Comparison of ENCODE assay signal across 8 mouse cellular contexts in genomic region chr4:155094565-155094964, GRCm38 (mm10). TPM values are rescaled to one million over a fixed set of nuclear protein-coding genes. Genes with fewer than 3 reads are reported as not detected.
A peak's percentile ranks its signal among the peaks of the same experiment; 100 is the strongest.
DNase-seq lines count a peak whose midpoint lies in the region; ATAC-seq lines count a peak whose summit lies in the region.

No protein-coding gene starts in this region.

- H3K27ac ChIP-seq in hindbrain, embryonic 10.5 days = no peak overlapping the region; the same call in 1 of the 2 replicates
- H3K27ac ChIP-seq in hindbrain, embryonic 16.5 days (ENCODE audit: low read depth, low read length) = no peak overlapping the region; the same call in 1 of the 2 replicates
- H3K27ac ChIP-seq in liver, embryonic 16.5 days (ENCODE audit: low read length) = no peak overlapping the region
- H3K27ac ChIP-seq in neural tube, embryonic 12.5 days = no peak overlapping the region

- H3K4me1 ChIP-seq in hindbrain, embryonic 10.5 days (replicated peaks) = peaks cover 28% of the 10 kb centered on the region
- peaks cover 7% of the 10 kb centered on the region for H3K4me1 ChIP-seq in hindbrain, embryonic 16.5 days (ENCODE audit: control insufficient read depth, insufficient read depth, low read depth, low read length)
- no peaks in the 10 kb centered on the region for H3K4me1 ChIP-seq in liver, embryonic 16.5 days (ENCODE audit: control insufficient read depth, low read depth, low read length)
- peaks cover 3% of the 10 kb centered on the region; the same call in 1 of the 2 replicates for H3K4me1 ChIP-seq in neural tube, embryonic 12.5 days

- no peak for ATAC-seq in hindbrain, embryonic 16.5 days
- ATAC-seq in liver, embryonic 16.5 days (ENCODE audit: low read depth) = peak; percentile 47; the same call in 1 of the 2 replicates
- peak; percentile 76 for ATAC-seq in neural tube, embryonic 12.5 days (ENCODE audit: low FRiP score, low read depth)

- H3K4me2 ChIP-seq in hindbrain, embryonic 16.5 days (ENCODE audit: low read length) = no peak overlapping the region
- no peak overlapping the region for H3K4me2 ChIP-seq in liver, embryonic 16.5 days (ENCODE audit: low read depth, low read length)
- no peak overlapping the region for H3K4me2 ChIP-seq in neural tube, embryonic 12.5 days (replicated peaks)

- 71% methylated on average over 3 of the region's 3 CpGs for WGBS in hindbrain, embryonic 10.5 days
- 64% methylated on average over 3 of the region's 3 CpGs for WGBS in hindbrain, embryonic 16.5 days
- WGBS in liver, embryonic 16.5 days (ENCODE audit: insufficient replicate concordance) = 70% methylated on average over 3 of the region's 3 CpGs
- WGBS in neural tube, embryonic 12.5 days = 67% methylated on average over 3 of the region's 3 CpGs

- H3K27me3 ChIP-seq in hindbrain, embryonic 10.5 days (ENCODE audit: insufficient read depth, poor library complexity, severe bottlenecking) = no peaks in the 10 kb centered on the region
- H3K27me3 ChIP-seq in hindbrain, embryonic 16.5 days (replicated peaks; ENCODE audit: control insufficient read depth, insufficient read depth, low read length) = no peaks in the 10 kb centered on the region
- no peaks in the 10 kb centered on the region for H3K27me3 ChIP-seq in liver, embryonic 16.5 days (ENCODE audit: control insufficient read depth, insufficient read depth, low read depth, low read length)
- H3K27me3 ChIP-seq in neural tube, embryonic 12.5 days (replicated peaks) = no peaks in the 10 kb centered on the region

- H3K9me3 ChIP-seq in hindbrain, embryonic 10.5 days = no peaks in the 10 kb centered on the region
- no peaks in the 10 kb centered on the region for H3K9me3 ChIP-seq in hindbrain, embryonic 16.5 days (ENCODE audit: control insufficient read depth, low read length)
- no peaks in the 10 kb centered on the region for H3K9me3 ChIP-seq in liver, embryonic 16.5 days (replicated peaks; ENCODE audit: control insufficient read depth, low read length)
- H3K9me3 ChIP-seq in neural tube, embryonic 12.5 days = no peaks in the 10 kb centered on the region

- H3K36me3 ChIP-seq in hindbrain, embryonic 10.5 days = peaks cover 8% of the 10 kb centered on the region
- H3K36me3 ChIP-seq in hindbrain, embryonic 16.5 days (ENCODE audit: control insufficient read depth, insufficient read depth, low read length) = no peaks in the 10 kb centered on the region
- H3K36me3 ChIP-seq in liver, embryonic 16.5 days (ENCODE audit: control insufficient read depth, insufficient read depth) = no peaks in the 10 kb centered on the region
- H3K36me3 ChIP-seq in neural tube, embryonic 12.5 days = no peaks in the 10 kb centered on the region

- H3K9ac ChIP-seq in hindbrain, embryonic 16.5 days (ENCODE audit: low read depth, low read length) = no peak overlapping the region
- no peak overlapping the region for H3K9ac ChIP-seq in liver, embryonic 16.5 days (ENCODE audit: low read depth, low read length)
- H3K9ac ChIP-seq in neural tube, embryonic 12.5 days = no peak overlapping the region

- peak; percentile 61 for DNase-seq in hindbrain, embryonic 10.5 days (ENCODE audit: low spot score)
- DNase-seq in WW6 (ENCODE audit: low read depth, low spot score) = peak; percentile 33
- peak; percentile 72 for DNase-seq in embryo, embryonic 9.5 days (ENCODE audit: extremely low spot score)
- DNase-seq in induced T-regulatory cell, adult 2 months (ENCODE audit: low read depth) = peak; percentile 80
- peak; percentile 83 for DNase-seq in thymus, postnatal 4 days

- no peak overlapping the region for H3K4me3 ChIP-seq in hindbrain, embryonic 10.5 days
- H3K4me3 ChIP-seq in hindbrain, embryonic 16.5 days (ENCODE audit: low read length) = no peak overlapping the region
- H3K4me3 ChIP-seq in liver, embryonic 16.5 days (ENCODE audit: low read depth, low read length) = no peak overlapping the region
- no peak overlapping the region for H3K4me3 ChIP-seq in neural tube, embryonic 12.5 days

RNA-seq across cellular contexts. Expression of gene Morn1, which starts 8.2 kb away (rescaled TPM):
- polyA plus RNA-seq in hindbrain, embryonic 10.5 days (2016; fragmentation: Nextera tagmentation; extraction: Ambion mirVana) = 4.4 and 6.0 TPM in 2 replicates
- 7.5 and 9.5 TPM in 2 replicates for polyA plus RNA-seq in hindbrain, embryonic 16.5 days (2015; fragmentation: Nextera tagmentation; extraction: Ambion mirVana)
- 1.0 and 1.1 TPM in 2 replicates for polyA plus RNA-seq in liver, embryonic 16.5 days (2015; fragmentation: Nextera tagmentation; extraction: Ambion mirVana)
- polyA plus RNA-seq in neural tube, embryonic 12.5 days (2016; fragmentation: Nextera tagmentation; extraction: Ambion mirVana) = 6.0 and 6.1 TPM in 2 replicates

RNA-seq across cellular contexts. Expression of gene Rer1, which starts 8.4 kb away (rescaled TPM):
- polyA plus RNA-seq in hindbrain, embryonic 10.5 days (2016; fragmentation: Nextera tagmentation; extraction: Ambion mirVana) = 138 and 144 TPM in 2 replicates
- polyA plus RNA-seq in hindbrain, embryonic 16.5 days (2015; fragmentation: Nextera tagmentation; extraction: Ambion mirVana) = 125 and 131 TPM in 2 replicates
- 75.1 and 79.9 TPM in 2 replicates for polyA plus RNA-seq in liver, embryonic 16.5 days (2015; fragmentation: Nextera tagmentation; extraction: Ambion mirVana)
- 135 and 137 TPM in 2 replicates for polyA plus RNA-seq in neural tube, embryonic 12.5 days (2016; fragmentation: Nextera tagmentation; extraction: Ambion mirVana)

RNA-seq across cellular contexts. Expression of gene Pex10, which starts 27.7 kb away (rescaled TPM):
- polyA plus RNA-seq in hindbrain, embryonic 10.5 days (2016; fragmentation: Nextera tagmentation; extraction: Ambion mirVana) = 19.9 and 21.4 TPM in 2 replicates
- polyA plus RNA-seq in hindbrain, embryonic 16.5 days (2015; fragmentation: Nextera tagmentation; extraction: Ambion mirVana) = 20.6 and 21.1 TPM in 2 replicates
- 8.3 and 8.9 TPM in 2 replicates for polyA plus RNA-seq in liver, embryonic 16.5 days (2015; fragmentation: Nextera tagmentation; extraction: Ambion mirVana)
- polyA plus RNA-seq in neural tube, embryonic 12.5 days (2016; fragmentation: Nextera tagmentation; extraction: Ambion mirVana) = 16.6 and 17.3 TPM in 2 replicates

RNA-seq across cellular contexts. Expression of gene Plch2, which starts 38.0 kb away (rescaled TPM):
- polyA plus RNA-seq in hindbrain, embryonic 10.5 days (2016; fragmentation: Nextera tagmentation; extraction: Ambion mirVana) = 2.1 and 2.6 TPM in 2 replicates
- 17.0 and 19.5 TPM in 2 replicates for polyA plus RNA-seq in hindbrain, embryonic 16.5 days (2015; fragmentation: Nextera tagmentation; extraction: Ambion mirVana)
- polyA plus RNA-seq in liver, embryonic 16.5 days (2015; fragmentation: Nextera tagmentation; extraction: Ambion mirVana) = 0.08 TPM in 1 of 2 replicates, not detected in the other
- 4.1 TPM in 2 replicates for polyA plus RNA-seq in neural tube, embryonic 12.5 days (2016; fragmentation: Nextera tagmentation; extraction: Ambion mirVana)

Comparison
In these comparisons a context has a peak if more than half of its experiments do, and no peak if none do; other contexts are left out.
1. DNase-seq: peak in every context shown above with its lines; median percentile 83 in thymus, postnatal 4 days; 80 in induced T-regulatory cell, adult 2 months; 72 in embryo, embryonic 9.5 days; 61 in hindbrain, embryonic 10.5 days; 33 in WW6.